Mouse (Mus musculus): ENCODE measurements around the gene Ppard. TPM values are rescaled to one million over a fixed set of nuclear protein-coding genes. Genes with fewer than 3 reads are reported as not detected.

Gene Ppard
- polyA plus RNA-seq, 1 experiment from 2014 or later: 0.66 TPM

DNA sequence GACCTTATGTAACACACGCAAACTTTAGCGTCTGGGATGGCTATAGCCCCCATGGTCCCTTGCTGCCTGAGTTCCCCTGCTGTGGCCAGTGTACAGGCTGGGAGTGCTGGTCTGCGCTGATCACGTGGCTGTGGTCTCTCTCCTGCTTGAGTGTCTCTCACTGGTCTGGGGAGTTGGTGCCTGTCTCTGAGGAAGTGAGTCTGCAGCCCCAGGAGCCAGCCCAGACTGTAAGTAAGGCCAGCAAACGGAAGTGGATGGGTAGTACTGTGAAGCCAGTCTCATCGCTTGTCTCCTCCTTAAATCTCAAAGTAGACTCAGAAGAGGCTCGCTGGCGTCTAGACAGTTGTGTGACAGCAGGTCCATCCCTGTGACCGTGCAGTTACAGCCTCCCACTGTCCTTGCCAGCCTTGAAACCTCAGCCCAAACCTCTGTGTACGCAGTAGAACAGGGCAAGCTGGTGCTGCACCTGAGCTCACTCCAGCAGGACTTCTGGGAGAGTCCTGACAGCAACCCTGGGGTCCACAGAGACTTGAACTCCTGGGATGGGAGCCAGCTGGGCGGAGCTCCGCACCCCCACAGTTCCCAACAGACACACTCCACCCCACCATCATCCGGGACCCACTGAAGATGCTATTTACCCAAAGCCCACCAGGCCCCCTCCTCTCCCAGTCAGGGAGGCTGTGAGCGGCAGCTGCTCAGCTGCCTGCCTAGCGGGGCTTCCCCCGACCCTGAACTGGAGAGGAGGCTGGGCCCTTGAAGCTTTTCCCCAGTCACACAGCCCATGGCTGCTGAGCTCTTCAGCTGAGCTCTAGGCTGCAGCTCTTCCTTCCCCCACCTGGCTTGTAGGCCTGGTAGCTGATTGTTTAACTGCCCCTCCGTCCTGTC, 62.2 kb downstream of the Ppard start:
- ATAC-seq (no peak), DNase-seq (no peak)
- peaks cover 15% of the 10 kb centered on the region for H3K4me1 ChIP-seq (ENCODE audit: insufficient read depth)
- no peak overlapping the region for H3K4me3 ChIP-seq (ENCODE audit: low read depth, low read length)
- H3K9me3 ChIP-seq (ENCODE audit: low read length): 0 out of 2 replicates have a peak, but pooled peaks cover 2% of the 10 kb centered on the region
- H3K9ac ChIP-seq (replicated peaks): no peak overlapping the region
- no peak overlapping the region for H3K27ac ChIP-seq (ENCODE audit: low read depth)
- WGBS (ENCODE audit: insufficient replicate concordance): 52% methylated on average over 17 of the region's 17 CpGs
- no peaks in the 10 kb centered on the region for H3K27me3 ChIP-seq (ENCODE audit: insufficient read depth, low read length)
- no peak overlapping the region for H3K4me2 ChIP-seq (ENCODE audit: low read depth, low read length)
- TF ChIP-seq EP300 (IDR thresholded peaks at IDR 0.05; ENCODE audit: low read depth) (no peak), CTCF (IDR thresholded peaks at IDR 0.05; ENCODE audit: low read depth) (no peak)
- peaks cover 17% of the 10 kb centered on the region for H3K36me3 ChIP-seq (replicated peaks; ENCODE audit: insufficient read depth, low read length)

DNA sequence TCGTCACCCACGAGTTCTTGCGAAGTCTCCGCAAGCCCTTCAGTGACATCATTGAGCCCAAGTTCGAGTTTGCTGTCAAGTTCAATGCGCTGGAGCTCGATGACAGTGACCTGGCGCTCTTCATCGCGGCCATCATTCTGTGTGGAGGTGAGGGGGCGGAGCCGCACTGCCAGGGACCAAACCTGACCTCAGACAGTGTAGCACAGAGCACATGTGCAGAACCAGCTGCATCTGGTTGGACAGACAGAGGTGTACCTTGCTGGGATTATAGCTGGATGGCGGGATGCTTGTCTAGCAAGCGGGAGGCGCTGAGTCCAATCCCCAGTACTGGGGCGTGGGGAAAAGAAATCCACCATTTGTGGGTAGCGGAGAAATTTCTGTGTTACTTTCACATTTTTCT, 66.4 kb downstream of the Ppard start:
- DNase-seq: no peak
- H3K4me1 ChIP-seq (ENCODE audit: insufficient read depth): peaks cover 3% of the 10 kb centered on the region; the same call in 1 of the 2 replicates
- no peak for ATAC-seq
- WGBS (ENCODE audit: insufficient replicate concordance): 91% methylated on average over 17 of the region's 17 CpGs
- H3K27ac ChIP-seq (ENCODE audit: low read depth): no peak overlapping the region
- no peaks in the 10 kb centered on the region for H3K9me3 ChIP-seq (ENCODE audit: low read length)
- H3K36me3 ChIP-seq (replicated peaks; ENCODE audit: insufficient read depth, low read length): peaks cover 14% of the 10 kb centered on the region
- no peak overlapping the region for H3K4me2 ChIP-seq (ENCODE audit: low read depth, low read length)
- no peak for TF ChIP-seq CTCF (IDR thresholded peaks at IDR 0.05; ENCODE audit: low read depth)
- TF ChIP-seq EP300 (IDR thresholded peaks at IDR 0.05; ENCODE audit: low read depth): no peak
- no peak overlapping the region for H3K4me3 ChIP-seq (ENCODE audit: low read depth, low read length)
- H3K9ac ChIP-seq (replicated peaks): no peak overlapping the region
- no peaks in the 10 kb centered on the region for H3K27me3 ChIP-seq (ENCODE audit: insufficient read depth, low read length)

DNA sequence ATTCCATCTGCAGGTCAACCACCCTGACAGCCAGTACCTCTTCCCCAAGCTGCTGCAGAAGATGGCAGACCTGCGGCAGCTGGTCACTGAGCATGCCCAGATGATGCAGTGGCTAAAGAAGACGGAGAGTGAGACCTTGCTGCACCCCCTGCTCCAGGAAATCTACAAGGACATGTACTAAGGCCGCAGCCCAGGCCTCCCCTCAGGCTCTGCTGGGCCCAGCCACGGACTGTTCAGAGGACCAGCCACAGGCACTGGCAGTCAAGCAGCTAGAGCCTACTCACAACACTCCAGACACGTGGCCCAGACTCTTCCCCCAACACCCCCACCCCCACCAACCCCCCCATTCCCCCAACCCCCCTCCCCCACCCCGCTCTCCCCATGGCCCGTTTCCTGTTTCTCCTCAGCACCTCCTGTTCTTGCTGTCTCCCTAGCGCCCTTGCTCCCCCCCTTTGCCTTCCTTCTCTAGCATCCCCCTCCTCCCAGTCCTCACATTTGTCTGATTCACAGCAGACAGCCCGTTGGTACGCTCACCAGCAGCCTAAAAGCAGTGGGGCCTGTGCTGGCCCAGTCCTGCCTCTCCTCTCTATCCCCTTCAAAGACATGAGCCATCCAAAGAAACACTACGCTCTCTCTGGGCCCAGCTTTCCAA, 67.3 kb downstream of the Ppard start:
- ATAC-seq: no peak
- no peak for DNase-seq
- H3K4me1 ChIP-seq (ENCODE audit: insufficient read depth): no peaks in the 10 kb centered on the region
- no peaks in the 10 kb centered on the region for H3K27me3 ChIP-seq (ENCODE audit: insufficient read depth, low read length)
- no peak overlapping the region for H3K27ac ChIP-seq (ENCODE audit: low read depth)
- no peak overlapping the region for H3K4me2 ChIP-seq (ENCODE audit: low read depth, low read length)
- no peak overlapping the region for H3K4me3 ChIP-seq (ENCODE audit: low read depth, low read length)
- H3K36me3 ChIP-seq (replicated peaks; ENCODE audit: insufficient read depth, low read length): peaks cover 14% of the 10 kb centered on the region
- TF ChIP-seq EP300 (IDR thresholded peaks at IDR 0.05; ENCODE audit: low read depth) (no peak), CTCF (IDR thresholded peaks at IDR 0.05; ENCODE audit: low read depth) (no peak)
- H3K9ac ChIP-seq (replicated peaks): no peak overlapping the region
- WGBS (ENCODE audit: insufficient replicate concordance): 48% methylated on average over 9 of the region's 11 CpGs
- no peaks in the 10 kb centered on the region for H3K9me3 ChIP-seq (ENCODE audit: low read length)

DNA sequence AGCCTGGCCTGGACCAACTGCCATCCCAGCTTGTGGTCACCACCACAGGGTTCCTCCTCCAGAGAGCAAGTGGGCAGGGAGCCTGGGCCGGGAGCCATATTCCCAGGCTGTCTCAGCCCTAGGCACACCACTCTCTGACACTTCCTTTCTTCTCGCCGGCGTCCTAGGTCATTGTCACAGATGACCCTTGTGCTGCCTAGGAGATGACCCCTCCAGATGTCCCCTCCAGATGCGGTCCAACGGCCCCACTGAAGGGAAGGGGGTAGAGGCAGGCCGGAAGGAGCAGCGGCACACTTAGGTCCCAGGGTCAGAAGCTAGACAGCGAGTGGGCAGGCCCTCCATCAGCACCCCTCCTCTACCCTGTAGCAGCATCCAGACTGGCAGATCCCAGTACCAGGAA, 67.8 kb downstream of the Ppard start:
- 84% methylated on average over 9 of the region's 9 CpGs for WGBS (ENCODE audit: insufficient replicate concordance)
- ATAC-seq (no peak), DNase-seq (no peak)
- no peak for TF ChIP-seq CTCF (IDR thresholded peaks at IDR 0.05; ENCODE audit: low read depth)
- TF ChIP-seq EP300 (IDR thresholded peaks at IDR 0.05; ENCODE audit: low read depth): no peak
- no peak overlapping the region for H3K9ac ChIP-seq (replicated peaks)
- H3K36me3 ChIP-seq (replicated peaks; ENCODE audit: insufficient read depth, low read length): peaks cover 14% of the 10 kb centered on the region
- no peaks in the 10 kb centered on the region for H3K9me3 ChIP-seq (ENCODE audit: low read length)
- no peak overlapping the region for H3K4me3 ChIP-seq (ENCODE audit: low read depth, low read length)
- no peak overlapping the region for H3K27ac ChIP-seq (ENCODE audit: low read depth)
- H3K4me2 ChIP-seq (ENCODE audit: low read depth, low read length): no peak overlapping the region
- no peaks in the 10 kb centered on the region for H3K4me1 ChIP-seq (ENCODE audit: insufficient read depth)
- no peaks in the 10 kb centered on the region for H3K27me3 ChIP-seq (ENCODE audit: insufficient read depth, low read length)

DNA sequence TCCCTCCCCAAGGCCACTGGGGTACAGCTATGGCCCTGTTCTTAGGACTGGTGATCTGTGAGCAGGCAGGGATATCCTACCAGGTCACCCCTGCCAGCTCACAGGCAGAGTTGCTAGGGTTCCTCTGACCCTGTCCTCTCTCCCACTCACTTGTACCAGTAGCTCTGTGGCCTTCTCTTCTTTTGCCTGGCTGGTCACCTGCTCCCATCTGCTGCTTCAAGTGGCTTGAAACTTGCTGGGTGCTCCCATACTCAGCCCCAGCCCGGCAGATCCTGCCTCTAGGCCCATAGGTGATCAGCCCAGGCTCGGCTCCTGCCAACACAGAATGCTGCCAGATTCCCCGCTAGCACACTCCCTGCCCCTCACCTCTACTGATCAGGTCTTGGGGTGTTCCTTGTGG, 68.3 kb downstream of the Ppard start:
- H3K9me3 ChIP-seq (ENCODE audit: low read length): no peaks in the 10 kb centered on the region
- H3K4me2 ChIP-seq (ENCODE audit: low read depth, low read length): no peak overlapping the region
- DNase-seq (no peak), ATAC-seq (no peak)
- H3K9ac ChIP-seq (replicated peaks): no peak overlapping the region
- peaks cover 14% of the 10 kb centered on the region for H3K36me3 ChIP-seq (replicated peaks; ENCODE audit: insufficient read depth, low read length)
- H3K4me1 ChIP-seq (ENCODE audit: insufficient read depth): no peaks in the 10 kb centered on the region
- no peaks in the 10 kb centered on the region for H3K27me3 ChIP-seq (ENCODE audit: insufficient read depth, low read length)
- 80% methylated on average over 3 of the region's 3 CpGs for WGBS (ENCODE audit: insufficient replicate concordance)
- TF ChIP-seq EP300 (IDR thresholded peaks at IDR 0.05; ENCODE audit: low read depth) (no peak), CTCF (IDR thresholded peaks at IDR 0.05; ENCODE audit: low read depth) (no peak)
- H3K4me3 ChIP-seq (ENCODE audit: low read depth, low read length): no peak overlapping the region
- no peak overlapping the region for H3K27ac ChIP-seq (ENCODE audit: low read depth)

DNA sequence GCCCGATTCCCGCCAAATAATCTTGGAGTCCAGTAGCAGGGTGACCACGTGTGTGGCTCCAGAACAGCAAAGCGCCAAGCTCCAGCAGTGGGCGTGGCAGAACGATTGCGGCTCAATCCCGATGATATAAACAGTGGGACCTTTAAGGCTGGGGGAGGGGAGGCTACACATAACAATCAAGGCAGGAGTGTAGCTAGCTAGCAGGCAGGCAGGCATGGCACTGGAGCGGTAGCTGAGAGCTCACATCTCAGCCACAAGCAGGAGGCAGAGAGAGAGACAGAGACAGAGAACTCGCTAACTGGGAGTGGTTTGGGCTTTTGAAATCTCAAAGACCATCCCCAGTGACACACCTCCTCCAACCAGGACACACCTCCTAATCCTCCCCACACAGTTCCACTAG, 72.7 kb downstream of the Ppard start:
- ATAC-seq: no peak
- WGBS (ENCODE audit: insufficient replicate concordance): 69% methylated on average over 10 of the region's 10 CpGs
- Histone ChIP-seq H3K4me3 (ENCODE audit: low read depth, low read length) (no peak overlapping the region), H3K27ac (ENCODE audit: low read depth) (no peak overlapping the region), H3K36me3 (replicated peaks; ENCODE audit: insufficient read depth, low read length) (no peaks in the 10 kb centered on the region; the same call in 1 of the 2 replicates), H3K4me2 (ENCODE audit: low read depth, low read length) (no peak overlapping the region), H3K9me3 (ENCODE audit: low read length) (no peaks in the 10 kb centered on the region), H3K9ac (replicated peaks) (no peak overlapping the region), H3K27me3 (ENCODE audit: insufficient read depth, low read length) (no peaks in the 10 kb centered on the region), H3K4me1 (ENCODE audit: insufficient read depth) (peaks cover 6% of the 10 kb centered on the region)
- no peak for DNase-seq
- no peak for TF ChIP-seq CTCF (IDR thresholded peaks at IDR 0.05; ENCODE audit: low read depth)
- no peak for TF ChIP-seq EP300 (IDR thresholded peaks at IDR 0.05; ENCODE audit: low read depth)
